Mouse (Mus musculus) thymus, adult 2 months (tissue): ENCODE results near the gene Cxcr5.

Experiments
- CTCF ChIP-seq: fragments of 200-500 bp; IDR thresholded peaks from 2 replicates; pipeline ENCODE4 v1.5.1; 2012; ENCODE audit warnings: mild to moderate bottlenecking, control low read depth, low read length, moderate library complexity, borderline replicate concordance; ENCODE audit not compliant: control insufficient read depth, poor library complexity, insufficient read depth; ENCODE audit errors: extremely low read depth
- POLR2A ChIP-seq: fragments of 200-500 bp; IDR thresholded peaks from 2 replicates; pipeline ENCODE4 v1.6.1; 2012; ENCODE audit warnings: mild to moderate bottlenecking, low read length, control low read depth, moderate library complexity; ENCODE audit not compliant: control insufficient read depth, poor library complexity, insufficient read depth; ENCODE audit errors: extremely low read depth

DNA sequence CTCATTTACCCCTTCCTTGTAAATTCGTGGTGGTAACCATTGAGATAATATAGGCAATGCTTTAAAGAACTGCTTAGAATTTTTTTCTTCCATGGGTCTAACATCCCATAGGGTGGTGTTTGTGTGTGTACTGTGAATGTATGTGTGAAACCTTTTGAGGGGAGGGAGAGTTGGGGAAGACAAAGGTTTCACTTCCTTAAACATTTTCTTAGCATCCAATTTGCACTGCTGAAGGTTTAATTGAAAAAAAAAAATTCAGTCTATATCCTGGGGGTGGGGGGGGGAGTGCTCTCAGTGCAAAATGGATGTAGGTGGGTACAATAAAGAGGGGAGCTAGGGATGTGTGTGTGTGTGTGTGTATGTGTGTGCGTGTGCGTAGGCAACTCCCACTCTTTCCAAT, 79.6 kb downstream of the Cxcr5 start:
- TF ChIP-seq POLR2A (no peak), CTCF (no peak)
